Mouse (Mus musculus) thymus, postnatal 4 days (tissue): Measurements from ENCODE around the gene Mgmt.

ENCODE experiments used
- DNase-seq: peaks from one replicate; pipeline ENCODE4 v3.0.0; 2021

Gene Mgmt

DNA sequence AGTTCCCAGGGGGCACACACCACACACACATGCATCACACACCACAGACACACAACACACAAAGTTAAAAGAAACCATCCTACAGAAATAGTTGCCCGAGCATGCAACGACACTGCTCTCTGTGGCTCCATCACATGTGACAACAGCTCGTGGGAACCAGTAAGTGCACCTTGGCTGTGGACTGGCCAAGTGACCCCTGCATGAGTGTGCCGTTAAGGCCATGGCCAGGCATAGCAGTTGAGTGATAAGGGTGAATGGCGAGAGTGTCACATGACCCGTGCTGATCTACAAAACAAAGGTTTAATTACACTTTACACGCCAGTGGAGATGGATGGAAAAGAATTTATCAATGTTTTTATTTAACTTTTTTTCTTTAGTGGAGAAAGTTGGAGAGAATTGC is 245.9 kb downstream of the Mgmt start:
- DNase-seq = no peak

GRCm38 (mm10) chr7:137141386-137141785 is 247.0 kb downstream of the Mgmt start:
- DNase-seq = no peak

- no peak for DNase-seq
Observed at GRCm38 (mm10) chr7:137147101-137147500, 252.7 kb downstream of the Mgmt start.

- DNase-seq = no peak
Observed at GRCm38 (mm10) chr7:137151854-137152253, 257.4 kb downstream of the Mgmt start.

DNA sequence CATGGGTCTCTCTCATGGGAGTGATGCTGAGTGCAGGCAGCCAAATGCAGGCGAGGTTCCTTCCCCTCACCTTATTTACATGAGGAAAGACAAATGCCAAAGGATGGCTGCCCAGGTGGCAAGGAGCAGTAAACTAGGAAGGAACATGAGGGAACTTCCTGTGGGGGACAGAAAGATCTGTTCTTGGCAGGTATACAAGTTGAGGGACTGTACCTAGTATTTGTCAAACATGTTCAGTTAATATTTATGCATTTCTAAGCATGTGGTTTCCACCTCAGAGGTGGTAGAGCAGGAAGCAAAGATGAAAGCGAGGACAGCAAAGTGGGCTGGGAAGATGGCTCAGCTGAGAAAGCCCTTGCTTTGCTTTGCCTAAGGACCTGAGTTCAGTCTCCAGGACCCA is 260.2 kb downstream of the Mgmt start:
- DNase-seq = no peak

DNA sequence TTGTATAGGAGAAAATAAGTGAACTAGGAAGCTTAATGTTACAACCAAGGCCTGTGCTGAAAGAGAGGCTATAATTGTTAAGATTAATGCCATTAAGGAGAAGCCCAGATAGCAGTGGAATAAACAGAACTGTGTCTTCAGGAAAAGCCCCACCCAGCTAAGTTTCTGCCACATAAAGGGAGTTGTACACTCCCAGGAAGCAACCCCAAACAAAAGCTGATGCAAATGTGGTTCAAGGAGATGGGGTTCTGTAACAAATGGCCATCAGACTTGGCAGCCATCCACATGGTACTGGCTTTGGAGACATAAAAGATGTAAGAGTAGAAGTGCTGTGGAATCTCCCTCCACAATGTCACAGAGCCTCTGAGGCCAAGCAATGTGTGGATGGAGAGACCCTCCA is 264.7 kb downstream of the Mgmt start:
- DNase-seq = no peak

GRCm38 (mm10) chr7:137172278-137172677 is 277.9 kb downstream of the Mgmt start:
- no peak for DNase-seq
